Mouse (Mus musculus) C2C12 (cell line): ENCODE data around the gene Hfe.

Experiments
- CEBPB ChIP-seq: IDR thresholded peaks from one replicate; pipeline ENCODE4 v1.6.1; 2011; ENCODE audit warnings: low read depth, mild to moderate bottlenecking, control low read depth, moderate library complexity
- CTCF ChIP-seq: IDR thresholded peaks from one replicate; pipeline ENCODE4 v1.5.1; 2011; ENCODE audit not compliant: control insufficient read depth, insufficient read depth, insufficient read length
- FOSL1 ChIP-seq: IDR thresholded peaks from one replicate; pipeline ENCODE4 v1.8.0; 2011; ENCODE audit warnings: mild to moderate bottlenecking, low read length; ENCODE audit not compliant: poor library complexity, insufficient read depth, severe bottlenecking
- MAX ChIP-seq: IDR thresholded peaks from one replicate; pipeline ENCODE4 v1.6.1; 2011; ENCODE audit warnings: mild to moderate bottlenecking, control low read depth
- MYOD1 ChIP-seq: IDR thresholded peaks from one replicate; pipeline ENCODE4 v1.6.1; 2011; ENCODE audit warnings: low read depth; ENCODE audit not compliant: control insufficient read depth, insufficient read length
- MYOG ChIP-seq: IDR thresholded peaks from one replicate; pipeline ENCODE4 v1.6.1; 2011; ENCODE audit not compliant: control insufficient read depth, insufficient read length; ENCODE audit errors: extremely low read depth
- USF1 ChIP-seq: IDR thresholded peaks from one replicate; pipeline ENCODE4 v1.6.1; 2011; ENCODE audit warnings: low read depth, mild to moderate bottlenecking, control low read depth, moderate library complexity

DNA sequence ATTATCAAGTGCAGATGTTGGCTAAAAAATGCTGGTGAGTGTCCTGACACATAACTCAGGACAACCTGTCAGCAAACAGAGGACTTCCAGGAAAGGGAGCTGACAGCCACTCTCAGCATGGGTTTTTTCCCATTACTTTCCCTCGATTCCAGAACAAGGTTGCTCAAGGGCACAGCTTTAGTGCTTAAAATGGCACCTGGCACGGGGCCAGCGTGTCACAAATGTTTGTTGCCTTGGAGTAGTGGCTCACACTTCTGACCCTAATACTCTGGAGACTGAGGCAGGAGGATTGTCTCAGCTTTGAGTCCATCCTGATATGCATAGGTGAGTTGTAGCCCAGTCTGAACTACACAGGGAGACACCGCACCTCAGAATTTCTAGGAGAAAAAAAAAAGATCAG lies 2.0 kb downstream of the Hfe start:
- no peak for TF ChIP-seq CTCF
- no peak for TF ChIP-seq MYOD1
- no peak for TF ChIP-seq MAX
- no peak for TF ChIP-seq CEBPB
- TF ChIP-seq USF1: no peak
- TF ChIP-seq MYOG: no peak
- TF ChIP-seq FOSL1: no peak
